Mouse (Mus musculus) lung, postnatal 10 days (tissue): Measurements from ENCODE around the gene Gbe1.
A peak's percentile ranks its signal among the peaks of the same experiment; 100 is the strongest.

Experiments
- DNase-seq: peaks from one replicate; pipeline ENCODE4 v3.0.0; 2021

Gene Gbe1

GRCm38 (mm10) chr16:70585964-70586363 is 272.2 kb downstream of the Gbe1 start:
- DNase-seq, result peak; percentile 19

GRCm38 (mm10) chr16:70602326-70602725 is 288.6 kb downstream of the Gbe1 start:
- DNase-seq, result no peak

- DNase-seq, result no peak
Observed at GRCm38 (mm10) chr16:70608358-70608757, 294.6 kb downstream of the Gbe1 start.

- no peak for DNase-seq
Observed at GRCm38 (mm10) chr16:70617691-70618090, 303.9 kb downstream of the Gbe1 start.

GRCm38 (mm10) chr16:70618168-70618567 is 304.4 kb downstream of the Gbe1 start:
- no peak for DNase-seq
